Mouse (Mus musculus) heart, postnatal 25 days (tissue): ENCODE measurements around the gene Prkce. TPM values are rescaled to one million over a fixed set of nuclear protein-coding genes. Genes with fewer than 3 reads are reported as not detected.

ENCODE experiments used
- DNase-seq: peaks from one replicate; pipeline ENCODE4 v3.0.0; 2022; ENCODE audit warnings: low spot score
- intact Hi-C: fragments of 180-260 bp; cut with DNase I; formaldehyde crosslinking; loops from one replicate; pipeline ENCODE4 v1.15.1; 2025
- total RNA-seq, 2 experiments: library from RNA; stranded (reverse); gene quantifications; 2 replicates each; pipeline ENCODE4 v1.2.3; 2021

Gene Prkce
- total RNA-seq, 2 experiments from 2014 or later, result 25.9 to 28.3 TPM

GRCm38 (mm10) chr17:86249499-86250405 lies 82.2 kb downstream of the Prkce start:
- intact Hi-C loops, result no loop called here
- no peak for DNase-seq

GRCm38 (mm10) chr17:86250406-86250905 lies 82.9 kb downstream of the Prkce start:
- intact Hi-C loops, result no loop called here
- DNase-seq, result no peak

GRCm38 (mm10) chr17:86253884-86254283 lies 86.3 kb downstream of the Prkce start:
- no peak for DNase-seq
- intact Hi-C loops, result no loop called here

GRCm38 (mm10) chr17:86254285-86254684 lies 86.7 kb downstream of the Prkce start:
- intact Hi-C loops, result no loop called here

GRCm38 (mm10) chr17:86254978-86255377 lies 87.4 kb downstream of the Prkce start:
- intact Hi-C loops, result no loop called here
- DNase-seq, result no peak

More at GRCm38 (mm10) chr17:86254285-86254684, 86.7 kb downstream of the Prkce start:
- DNase-seq, result peak; percentile 67

- intact Hi-C loops, result no loop called here
- DNase-seq, result no peak
Observed at GRCm38 (mm10) chr17:86256730-86257131, 89.1 kb downstream of the Prkce start.

- DNase-seq, result no peak
- intact Hi-C loops, result no loop called here
Observed at GRCm38 (mm10) chr17:86261067-86261466, 93.5 kb downstream of the Prkce start.

- intact Hi-C loops, result no loop called here
- no peak for DNase-seq
Observed at GRCm38 (mm10) chr17:86263985-86264649, 96.5 kb downstream of the Prkce start.

- DNase-seq, result no peak
- intact Hi-C loops, result no loop called here
Observed at GRCm38 (mm10) chr17:86266051-86266450, 98.5 kb downstream of the Prkce start.

GRCm38 (mm10) chr17:86267126-86267760 lies 99.7 kb downstream of the Prkce start:
- intact Hi-C loops, result no loop called here
- no peak for DNase-seq

- intact Hi-C loops, result no loop called here
- no peak for DNase-seq
Observed at GRCm38 (mm10) chr17:86269639-86270038, 102.1 kb downstream of the Prkce start.

GRCm38 (mm10) chr17:86270523-86270922 lies 102.9 kb downstream of the Prkce start:
- DNase-seq, result no peak
- intact Hi-C loops, result no loop called here

GRCm38 (mm10) chr17:86271277-86271676 lies 103.7 kb downstream of the Prkce start:
- DNase-seq, result no peak
- intact Hi-C loops, result no loop called here

- intact Hi-C loops, result no loop called here
Observed at GRCm38 (mm10) chr17:86272961-86273360, 105.4 kb downstream of the Prkce start.

GRCm38 (mm10) chr17:86273566-86274349 lies 106.2 kb downstream of the Prkce start:
- intact Hi-C loops, result no loop called here
- DNase-seq, result no peak

More at GRCm38 (mm10) chr17:86272961-86273360, 105.4 kb downstream of the Prkce start:
- DNase-seq, result no peak

- no peak for DNase-seq
- intact Hi-C loops, result no loop called here
Observed at GRCm38 (mm10) chr17:86274350-86274744, 106.8 kb downstream of the Prkce start.

GRCm38 (mm10) chr17:86276381-86276780 lies 108.8 kb downstream of the Prkce start:
- no peak for DNase-seq
- intact Hi-C loops, result no loop called here

- intact Hi-C loops, result no loop called here
- DNase-seq, result no peak
Observed at GRCm38 (mm10) chr17:86277032-86277798, 109.6 kb downstream of the Prkce start.

- no peak for DNase-seq
- intact Hi-C loops, result no loop called here
Observed at GRCm38 (mm10) chr17:86277999-86278526, 110.5 kb downstream of the Prkce start.
